In genomic region chr7:75848776-75849670, GRCm38 (mm10) we compare ENCODE assay signal across 8 mouse cellular contexts. TPM values are rescaled to one million over a fixed set of nuclear protein-coding genes. Genes with fewer than 3 reads are reported as not detected.
DNase-seq lines count a peak whose midpoint lies in the region; ATAC-seq and TF ChIP-seq lines count a peak whose summit lies in the region.

No protein-coding gene starts in this region.

- intact Hi-C loops in heart, adult 2 months (cut with DNase I), result loop anchor here (10.0 kb wide), 1 partner anchor 274 kb away; no protein-coding TSS in a partner anchor
- intact Hi-C loops in heart, postnatal 25 days (cut with DNase I), result no loop called here
- intact Hi-C loops in gastrocnemius, postnatal 14 days (cut with DNase I; ENCODE audit: low total_unique reads), result no loop called here
- intact Hi-C loops in left cerebral cortex, postnatal 14 days (cut with DNase I), result no loop called here

- ATAC-seq in lung, embryonic 16.5 days (ENCODE audit: low read depth), result peak; percentile 32

- no peak for TF ChIP-seq POLR2A in heart, adult 2 months (IDR thresholded peaks at IDR 0.05; ENCODE audit: insufficient read depth, low read depth, low read length)
- TF ChIP-seq POLR2A in kidney, adult 2 months (IDR thresholded peaks at IDR 0.05; ENCODE audit: low read depth, low read length), result no peak

- no peaks in the 10 kb centered on the region for H3K9me3 ChIP-seq in lung, embryonic 16.5 days (ENCODE audit: control insufficient read depth, low read length)

- H3K27ac ChIP-seq in heart, adult 2 months, result peak overlapping the region; percentile 94
- peak overlapping the region; percentile 81 for H3K27ac ChIP-seq in brown adipose tissue, adult 24 weeks (replicated peaks; ENCODE audit: low read depth, low read length)
- no peak overlapping the region for H3K27ac ChIP-seq in kidney, adult 2 months (ENCODE audit: insufficient read depth, low read depth, low read length)
- peak overlapping the region; percentile 91 for H3K27ac ChIP-seq in lung, embryonic 16.5 days (ENCODE audit: low read length)

- H3K36me3 ChIP-seq in heart, adult 2 months (ENCODE audit: control insufficient read depth, insufficient read depth, low read length), result no peaks in the 10 kb centered on the region
- no peaks in the 10 kb centered on the region for H3K36me3 ChIP-seq in kidney, adult 2 months (ENCODE audit: control insufficient read depth, insufficient read depth, low read length)
- H3K36me3 ChIP-seq in lung, embryonic 16.5 days (ENCODE audit: control insufficient read depth, insufficient read depth, low read length), result no peaks in the 10 kb centered on the region

- peak overlapping the region; percentile 87 for H3K4me2 ChIP-seq in lung, embryonic 16.5 days (ENCODE audit: low read depth, low read length)

- H3K79me2 ChIP-seq in heart, adult 2 months (replicated peaks; ENCODE audit: control insufficient read depth, insufficient read depth, low read length), result no peaks in the 10 kb centered on the region

- DNase-seq in heart, adult 2 months, result peak; percentile 41 to 57
- DNase-seq in heart, postnatal 25 days (ENCODE audit: low spot score), result no peak
- peak; percentile 15 for DNase-seq in gastrocnemius, postnatal 14 days
- peak; percentile 79 for DNase-seq in kidney, adult 2 months
- peak; percentile 42 for DNase-seq in retina, postnatal 1 day
- no peak for DNase-seq in left cerebral cortex, postnatal 14 days (ENCODE audit: low spot score in 2 of 2)

- no peak for TF ChIP-seq CTCF in heart, adult 2 months (IDR thresholded peaks at IDR 0.05)
- no peak for TF ChIP-seq CTCF in kidney, adult 2 months (conservative IDR thresholded peaks at IDR 0.05; ENCODE audit: insufficient read depth, insufficient read length, low read depth, low read length)

- H3K9ac ChIP-seq in heart, adult 2 months (ENCODE audit: low read depth, low read length), result peak overlapping the region; percentile 97
- peak overlapping the region; percentile 96 for H3K9ac ChIP-seq in lung, embryonic 16.5 days (ENCODE audit: low read length)

- peaks cover 7% of the 10 kb centered on the region for H3K4me1 ChIP-seq in heart, adult 2 months (ENCODE audit: control insufficient read depth, insufficient read depth, low read length)
- peaks cover 22% of the 10 kb centered on the region for H3K4me1 ChIP-seq in brown adipose tissue, adult 24 weeks (ENCODE audit: control insufficient read depth, insufficient read depth, insufficient read length, low read length)
- peaks cover 19% of the 10 kb centered on the region; the same call in 1 of the 2 replicates for H3K4me1 ChIP-seq in kidney, adult 2 months (ENCODE audit: control insufficient read depth, insufficient read depth, low read length)
- peaks cover 36% of the 10 kb centered on the region for H3K4me1 ChIP-seq in lung, embryonic 16.5 days (replicated peaks; ENCODE audit: control insufficient read depth, insufficient read depth, low read length)

- no peaks in the 10 kb centered on the region for H3K27me3 ChIP-seq in heart, adult 2 months (ENCODE audit: control insufficient read depth, insufficient read depth, low read length)
- no peaks in the 10 kb centered on the region for H3K27me3 ChIP-seq in kidney, adult 2 months (replicated peaks; ENCODE audit: control insufficient read depth, insufficient read depth, low read length)
- no peaks in the 10 kb centered on the region for H3K27me3 ChIP-seq in lung, embryonic 16.5 days (ENCODE audit: control insufficient read depth, insufficient read depth, low read depth, low read length)

- TF ChIP-seq EP300 in heart, adult 2 months (IDR thresholded peaks at IDR 0.05; ENCODE audit: insufficient read depth, low read depth, low read length), result no peak

- 2% methylated on average over 25 of the region's 25 CpGs for WGBS in heart, adult 2 months
- under 1% methylated on average over 25 of the region's 25 CpGs for WGBS in kidney, adult 2 months
- under 1% methylated on average over 25 of the region's 25 CpGs for WGBS in lung, embryonic 16.5 days

- peak overlapping the region; percentile 93 for H3K4me3 ChIP-seq in heart, adult 2 months
- peak overlapping the region; percentile 84 for H3K4me3 ChIP-seq in brown adipose tissue, adult 24 weeks (ENCODE audit: insufficient read depth, low read depth, low read length)
- peak overlapping the region; percentile 89 for H3K4me3 ChIP-seq in kidney, adult 2 months (ENCODE audit: insufficient read depth, low read depth, low read length)
- H3K4me3 ChIP-seq in lung, embryonic 16.5 days (ENCODE audit: low read length), result peak overlapping the region; percentile 93

RNA-seq across cellular contexts. Expression of gene Klhl25, which starts 0.9 kb away (rescaled TPM):
- total RNA-seq in heart, adult 2 months (2021), result 1 to 10 TPM; 4.8 to 6.4 TPM
- 5.9 and 7.1 TPM in 2 replicates for polyA plus RNA-seq in heart, adult 2 months (2012; rRNA removed)
- 1 to 10 TPM; 4.1 to 4.8 TPM for total RNA-seq in heart, postnatal 25 days (2021)
- 4.7 and 8.6 TPM in 2 replicates for polyA plus RNA-seq in brown adipose tissue, adult 24 weeks (2012; ENCODE audit: insufficient read depth, insufficient read length, missing spikeins)
- 1 to 10 TPM; 2.8 to 3.5 TPM for total RNA-seq in gastrocnemius, postnatal 14 days (2021)
- polyA plus RNA-seq in kidney, adult 2 months (2012; rRNA removed), result 11.7 and 11.8 TPM in 2 replicates
- 20.5 and 21.6 TPM in 2 replicates for polyA plus RNA-seq in lung, embryonic 16.5 days (2015; fragmentation: Nextera tagmentation; extraction: Ambion mirVana)
- total RNA-seq in left cerebral cortex, postnatal 14 days (2021), result 10 to 100 TPM in 1 of 2 experiments, 1 to 10 TPM in 1; 9.4 to 11.3 TPM

Comparison
In these comparisons a context has a peak if more than half of its experiments do, and no peak if none do; other contexts are left out.
1. DNase-seq: peak in heart, adult 2 months (2 of 2), gastrocnemius, postnatal 14 days (single experiment), kidney, adult 2 months (single experiment) and retina, postnatal 1 day (single experiment); none in heart, postnatal 25 days (single experiment) and left cerebral cortex, postnatal 14 days (0 of 2).
2. Peak in every context shown above with its lines, with median percentiles within 50 percentile points of each other: H3K4me3 ChIP-seq.